8 mouse cellular contexts compared by ENCODE assay signal in the genomic region with DNA sequence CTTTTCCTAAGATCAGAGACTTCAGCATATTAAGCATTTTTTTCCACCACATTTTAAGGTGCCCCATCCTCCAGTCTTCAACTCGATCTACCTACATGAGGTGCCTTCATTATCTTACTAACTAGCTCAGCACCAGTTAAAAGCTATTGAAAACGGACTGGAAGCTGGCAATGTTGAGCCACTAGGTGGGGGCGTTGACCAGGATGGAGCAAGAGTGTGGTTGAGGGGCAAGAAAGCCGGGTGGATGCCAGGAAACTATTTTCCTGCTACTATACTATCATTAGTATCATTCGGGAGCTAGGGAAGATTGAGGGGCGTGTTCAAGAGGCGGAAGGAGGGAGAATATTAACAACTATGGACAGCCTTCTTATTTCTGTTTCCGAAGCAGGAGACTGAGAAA. TPM values are rescaled to one million over a fixed set of nuclear protein-coding genes. Genes with fewer than 3 reads are reported as not detected.
DNase-seq lines count a peak whose midpoint lies in the region; ATAC-seq and TF ChIP-seq lines count a peak whose summit lies in the region.

No protein-coding gene starts in this region.

- H3K27me3 ChIP-seq in liver, embryonic 11.5 days (replicated peaks; ENCODE audit: control insufficient read depth, insufficient read depth, low read length), result peaks cover 44% of the 10 kb centered on the region
- peaks cover 47% of the 10 kb centered on the region for H3K27me3 ChIP-seq in heart, postnatal 0 days (ENCODE audit: control insufficient read depth, insufficient read depth, low read length)
- peaks cover 26% of the 10 kb centered on the region for H3K27me3 ChIP-seq in neural tube, embryonic 11.5 days (ENCODE audit: control insufficient read depth, insufficient read depth, low read length)

- H3K4me3 ChIP-seq in liver, embryonic 11.5 days (ENCODE audit: low read depth, low read length), result no peak overlapping the region
- no peak overlapping the region for H3K4me3 ChIP-seq in bone marrow, adult 2 months (replicated peaks; ENCODE audit: control insufficient read depth, low read depth, low read length)
- no peak overlapping the region for H3K4me3 ChIP-seq in heart, postnatal 0 days (ENCODE audit: low read depth, low read length)
- no peak overlapping the region for H3K4me3 ChIP-seq in neural tube, embryonic 11.5 days (ENCODE audit: low read depth, low read length)

- no peak for ATAC-seq in liver, embryonic 11.5 days (replicated peaks; ENCODE audit: low FRiP score)
- ATAC-seq in heart, postnatal 0 days (ENCODE audit: insufficient read depth, low read depth), result peak; percentile 42; the same call in 1 of the 2 replicates
- ATAC-seq in neural tube, embryonic 11.5 days (ENCODE audit: insufficient read depth, low FRiP score, low TSS enrichment), result no peak
- ATAC-seq in activated CD4-positive, CD25-positive, alpha-beta regulatory T cell, adult 4 months, result no peak

- 0 out of 2 replicates have a peak, but pooled peaks cover 2% of the 10 kb centered on the region for H3K4me1 ChIP-seq in liver, embryonic 11.5 days (replicated peaks; ENCODE audit: control insufficient read depth, insufficient read depth, low read length)
- H3K4me1 ChIP-seq in bone marrow, adult 2 months (ENCODE audit: control insufficient read depth, insufficient read depth, low read length), result peaks cover 2% of the 10 kb centered on the region; the same call in 1 of the 2 replicates
- H3K4me1 ChIP-seq in heart, postnatal 0 days (ENCODE audit: control insufficient read depth, insufficient read depth), result no peaks in the 10 kb centered on the region
- no peaks in the 10 kb centered on the region for H3K4me1 ChIP-seq in neural tube, embryonic 11.5 days (ENCODE audit: control insufficient read depth, insufficient read depth, low read length)

- H3K27ac ChIP-seq in liver, embryonic 11.5 days (ENCODE audit: low read depth, low read length), result no peak overlapping the region
- no peak overlapping the region for H3K27ac ChIP-seq in bone marrow, adult 2 months (ENCODE audit: control insufficient read depth, insufficient read depth, low read depth, low read length, poor library complexity)
- no peak overlapping the region for H3K27ac ChIP-seq in heart, postnatal 0 days (ENCODE audit: low read depth)
- no peak overlapping the region for H3K27ac ChIP-seq in neural tube, embryonic 11.5 days (ENCODE audit: low read depth, low read length)

- whole genome bisulfite sequencing in liver, embryonic 11.5 days, result 10% methylated on average over 8 of the region's 8 CpGs
- 12% methylated on average over 8 of the region's 8 CpGs for WGBS in bone marrow, adult 2 months
- 4% methylated on average over 8 of the region's 8 CpGs for WGBS in heart, postnatal 0 days
- 13% methylated on average over 8 of the region's 8 CpGs for WGBS in neural tube, embryonic 11.5 days

- H3K9me3 ChIP-seq in liver, embryonic 11.5 days (ENCODE audit: control insufficient read depth, low read length), result no peaks in the 10 kb centered on the region
- no peaks in the 10 kb centered on the region for H3K9me3 ChIP-seq in heart, postnatal 0 days (replicated peaks; ENCODE audit: control insufficient read depth, low read length)
- no peaks in the 10 kb centered on the region for H3K9me3 ChIP-seq in neural tube, embryonic 11.5 days (ENCODE audit: control insufficient read depth, low read length)

- H3K36me3 ChIP-seq in liver, embryonic 11.5 days (ENCODE audit: control insufficient read depth, insufficient read depth, low read length), result no peaks in the 10 kb centered on the region
- no peaks in the 10 kb centered on the region for H3K36me3 ChIP-seq in heart, postnatal 0 days (replicated peaks; ENCODE audit: control insufficient read depth, insufficient read depth, low read length)
- H3K36me3 ChIP-seq in neural tube, embryonic 11.5 days (ENCODE audit: control insufficient read depth, insufficient read depth, low read length), result no peaks in the 10 kb centered on the region

- no peak overlapping the region for H3K9ac ChIP-seq in liver, embryonic 11.5 days (ENCODE audit: low read depth, low read length)
- H3K9ac ChIP-seq in heart, postnatal 0 days (replicated peaks; ENCODE audit: low read depth, low read length), result no peak overlapping the region
- no peak overlapping the region for H3K9ac ChIP-seq in neural tube, embryonic 11.5 days (ENCODE audit: low read length)

- TF ChIP-seq POLR2A in bone marrow, adult 2 months (IDR thresholded peaks at IDR 0.05; ENCODE audit: borderline replicate concordance, control insufficient read depth, low read depth, low read length), result no peak

- TF ChIP-seq EP300 in heart, postnatal 0 days (IDR thresholded peaks at IDR 0.05; ENCODE audit: low read depth), result no peak

- DNase-seq in liver, result peak; percentile 7
- no peak for DNase-seq in liver, embryonic 11.5 days (ENCODE audit: low spot score)
- peak; percentile 47 for DNase-seq in heart, postnatal 0 days (ENCODE audit: low spot score)
- DNase-seq in kidney, postnatal 36 days, result peak; percentile 19 to 57
- peak; percentile 51 for DNase-seq in neural tube, embryonic 11.5 days (ENCODE audit: low spot score)
- no peak for DNase-seq in gastrocnemius, postnatal 25 days

- H3K4me2 ChIP-seq in liver, embryonic 11.5 days, result no peak overlapping the region
- H3K4me2 ChIP-seq in heart, postnatal 0 days (ENCODE audit: low read depth, low read length), result peak overlapping the region; percentile 24
- H3K4me2 ChIP-seq in neural tube, embryonic 11.5 days (ENCODE audit: low read depth), result no peak overlapping the region

- TF ChIP-seq CTCF in bone marrow, adult 2 months (IDR thresholded peaks at IDR 0.05; ENCODE audit: control insufficient read depth, insufficient read depth, low read length), result 0 out of 2 replicates have a peak, but pooled peaks have one; percentile 17
- TF ChIP-seq CTCF in heart, postnatal 0 days (IDR thresholded peaks at IDR 0.05; ENCODE audit: low read depth), result peak; percentile 71

RNA-seq across cellular contexts. Expression of gene Htr1b, which starts 1.5 kb away (rescaled TPM):
- polyA plus RNA-seq in liver, embryonic 11.5 days (2014; fragmentation: Nextera tagmentation; extraction: Ambion mirVana), result 0.29 and 0.40 TPM in 2 replicates
- polyA plus RNA-seq in bone marrow, adult 2 months (2011; ENCODE audit: insufficient read depth, insufficient read length, low replicate concordance, missing spikeins), result not detected in 2 replicates
- 0.38 and 0.46 TPM in 2 replicates for total RNA-seq in heart, postnatal 0 days (2014; rRNA removed; ENCODE audit: low replicate concordance)
- polyA plus RNA-seq in heart, postnatal 0 days (2015; fragmentation: Nextera tagmentation; extraction: Ambion mirVana), result 0.07 and 0.08 TPM in 2 replicates
- polyA plus RNA-seq in neural tube, embryonic 11.5 days (2014; fragmentation: Nextera tagmentation; extraction: Ambion mirVana), result 0.38 and 0.39 TPM in 2 replicates
- not detected for polyA plus RNA-seq in activated CD4-positive, CD25-positive, alpha-beta regulatory T cell, adult 4 months (2017; shearing (Covaris generic))
- total RNA-seq in gastrocnemius, postnatal 25 days (2021), result under 1 TPM; 0.18 to 0.32 TPM

Comparison
In these comparisons a context has a peak if more than half of its experiments do, and no peak if none do; other contexts are left out.
1. DNase-seq: peak in liver (single experiment), heart, postnatal 0 days (single experiment), kidney, postnatal 36 days (2 of 2) and neural tube, embryonic 11.5 days (single experiment); none in liver, embryonic 11.5 days (single experiment) and gastrocnemius, postnatal 25 days (single experiment).